Mouse (Mus musculus) skeletal muscle tissue, adult 2 months (tissue): ENCODE measurements around the gene Jph2.
"Not testable (repeated sequence)": the region's sequence is repeated elsewhere in the genome, so short reads cannot be mapped to it uniquely, and the experiment has no call there.

ENCODE experiments used
- DNase-seq: peaks from one replicate; pipeline ENCODE4 v3.0.0-alpha.2; 2012; ENCODE audit warnings: low read depth, low spot score

The Jph2 gene

DNA sequence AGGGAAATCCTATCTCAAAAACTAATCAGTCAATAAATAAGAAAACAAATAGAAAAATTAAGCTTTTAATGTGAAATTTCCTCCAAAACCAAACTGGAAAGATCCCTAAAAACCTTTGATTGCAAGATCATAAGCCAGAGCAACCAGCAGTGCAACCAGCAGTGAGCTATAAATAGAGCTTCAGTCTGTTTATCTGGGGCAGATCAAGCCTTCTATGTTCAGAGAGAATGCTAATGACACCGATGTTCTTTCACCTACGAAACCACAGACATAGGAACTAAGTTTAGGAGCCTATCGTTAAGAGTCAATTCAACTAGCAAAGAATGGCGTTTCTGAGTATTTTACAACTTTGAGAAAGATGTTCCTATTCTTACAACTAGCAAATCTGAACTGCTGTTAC, 14.0 kb upstream of the Jph2 start:
- no peak for DNase-seq

DNA sequence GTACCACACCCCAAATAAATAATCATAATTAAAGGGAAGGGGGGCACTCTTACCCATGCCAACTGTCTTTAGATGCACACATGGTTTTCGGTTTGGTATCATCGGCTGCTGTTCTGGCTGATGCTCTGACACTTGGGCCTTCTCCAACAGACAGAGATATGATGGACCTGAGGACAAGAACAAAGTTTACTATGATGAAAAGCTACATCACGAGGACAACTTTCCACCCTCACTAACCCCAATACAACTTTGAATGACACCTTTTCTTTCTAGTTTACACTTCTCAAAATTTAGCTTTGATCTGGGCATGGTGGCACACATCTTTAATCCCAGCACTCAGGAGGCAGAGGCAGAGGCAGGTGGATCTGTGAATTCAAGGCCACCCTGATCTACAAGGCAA, 13.6 kb upstream of the Jph2 start:
- DNase-seq = not testable (repeated sequence)

DNA sequence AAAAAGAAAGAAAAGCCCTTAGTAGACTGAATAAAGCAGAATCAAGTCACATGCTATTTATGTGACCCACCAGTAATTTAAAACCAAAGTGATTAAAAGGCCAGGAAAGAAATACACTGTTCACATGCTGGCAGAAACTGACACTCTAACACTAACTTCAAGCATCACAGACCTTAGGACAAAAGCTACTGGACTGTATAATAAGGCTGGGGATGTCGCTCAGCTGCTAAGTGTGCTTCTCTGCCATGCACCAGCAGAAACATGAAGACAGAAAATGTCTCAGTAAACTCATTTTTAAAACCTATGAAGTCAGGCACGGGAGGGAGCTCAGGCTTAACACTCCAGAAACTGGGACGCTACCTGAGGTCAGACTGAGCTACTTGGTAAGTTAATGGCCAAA, 12.4 kb upstream of the Jph2 start:
- DNase-seq = no peak

DNA sequence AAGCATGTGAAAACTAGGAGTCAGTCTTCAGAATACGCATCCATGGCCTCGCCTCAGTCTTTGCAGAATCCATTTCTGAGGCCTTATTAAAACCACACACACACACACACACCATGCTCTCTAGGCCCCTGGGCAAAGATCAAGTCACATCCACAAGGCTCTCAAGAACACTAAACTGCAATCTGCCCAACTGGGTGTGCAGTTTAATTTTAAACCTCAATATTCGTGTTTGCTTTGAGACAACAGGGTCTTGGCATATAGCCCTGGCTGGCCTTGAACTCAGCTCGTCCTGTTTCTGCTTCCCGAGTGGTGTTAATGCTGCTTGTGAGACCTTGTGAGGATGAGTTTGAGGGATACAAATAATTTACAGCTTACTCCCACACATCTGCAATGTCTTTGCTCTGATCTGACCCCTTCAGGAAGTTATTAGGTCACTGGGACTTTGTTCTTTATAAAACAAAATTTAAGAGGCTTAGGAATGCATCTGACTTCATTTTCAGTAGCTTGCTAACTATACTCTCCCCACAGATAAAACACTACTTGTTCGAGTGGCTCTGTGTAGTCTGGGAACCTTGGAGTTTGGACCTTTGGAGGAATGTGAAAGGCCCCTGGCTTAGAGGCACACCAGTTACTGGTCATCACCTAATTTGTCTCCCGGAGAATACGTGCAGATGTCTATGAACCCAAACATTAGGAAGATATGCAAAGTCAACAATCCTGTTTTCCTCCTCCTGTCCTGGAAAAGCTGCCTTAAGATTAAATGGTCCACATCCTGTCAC, 6.4 kb upstream of the Jph2 start:
- no peak for DNase-seq

DNA sequence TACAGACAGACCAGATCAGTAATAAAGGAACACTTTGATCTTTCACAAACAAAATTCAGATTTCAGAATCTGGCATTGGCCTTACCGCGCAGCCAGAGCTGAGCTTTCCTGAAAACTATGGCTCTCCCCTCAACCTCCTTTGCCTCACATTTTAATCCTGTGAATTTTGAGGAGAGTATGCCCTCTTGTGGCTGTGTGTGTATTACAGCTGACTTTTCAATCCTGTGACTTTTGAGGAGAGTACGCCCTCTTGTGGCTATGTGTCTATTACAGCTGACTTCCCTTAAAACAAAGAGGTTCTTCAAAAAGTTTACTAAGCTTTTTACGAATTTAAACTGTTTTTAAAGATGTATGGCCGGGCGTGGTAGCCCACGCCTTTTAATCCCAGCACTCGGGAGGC, 3.4 kb upstream of the Jph2 start:
- DNase-seq = peak; percentile 81

DNA sequence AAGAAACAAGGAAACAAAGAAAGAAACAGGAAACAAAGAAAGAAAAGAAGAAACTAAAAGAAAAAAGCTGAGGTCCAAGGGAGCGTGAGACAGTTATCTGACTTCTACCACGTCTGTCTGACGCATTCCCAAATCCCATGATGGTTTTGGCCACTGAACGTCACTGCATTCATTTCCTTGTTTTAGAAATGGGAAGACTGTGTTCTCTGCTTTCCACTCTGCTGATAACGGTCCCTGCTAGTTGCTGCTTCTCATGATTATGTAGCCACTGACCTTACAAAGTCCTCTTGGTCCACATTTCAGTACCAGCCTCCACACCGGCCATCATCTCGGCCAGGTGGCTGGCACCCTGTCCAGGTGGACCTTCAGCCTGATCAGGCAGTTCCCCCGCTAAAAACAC, 1.4 kb upstream of the Jph2 start:
- DNase-seq = no peak

DNA sequence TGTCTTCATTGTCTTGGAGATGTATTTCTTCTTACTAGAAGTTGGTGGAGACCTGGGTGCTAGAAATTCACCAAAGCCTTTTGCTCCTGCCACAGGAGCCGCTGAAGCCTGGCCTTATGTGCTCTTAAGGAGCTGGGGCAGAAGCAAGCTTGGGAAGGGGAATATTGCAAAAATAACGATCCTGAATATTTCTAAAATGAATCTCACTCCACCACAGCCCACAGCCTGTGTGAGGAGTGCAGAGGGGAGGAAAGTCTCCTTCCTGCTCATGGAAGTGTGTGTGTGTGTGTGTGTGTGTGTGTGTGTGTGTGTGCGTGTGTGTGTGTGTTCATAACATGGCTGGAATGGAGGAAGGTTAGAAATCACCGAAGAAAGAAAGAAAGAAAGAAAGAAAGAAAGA, 977 bp upstream of the Jph2 start:
- no peak for DNase-seq

DNA sequence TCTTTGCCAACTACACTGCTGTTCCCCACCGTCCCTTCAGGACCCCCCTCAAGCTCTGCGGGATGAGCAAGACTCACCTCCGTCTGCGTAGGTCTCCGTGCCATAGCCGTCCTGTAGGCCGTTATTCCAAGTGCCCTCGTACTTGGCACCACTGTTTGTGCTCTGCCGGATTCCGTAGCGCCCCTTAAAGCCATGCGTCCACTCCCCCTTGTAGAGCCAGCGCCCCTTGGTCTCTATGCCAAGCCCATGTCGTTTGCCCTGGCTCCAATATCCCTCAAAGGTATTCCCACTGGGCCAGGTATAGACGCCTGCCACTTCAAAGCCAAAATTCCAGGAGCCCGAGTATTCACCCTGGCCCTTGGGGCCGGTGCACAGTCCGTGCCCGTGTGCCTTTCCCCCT, 722 bp downstream of the Jph2 start:
- DNase-seq = no peak

DNA sequence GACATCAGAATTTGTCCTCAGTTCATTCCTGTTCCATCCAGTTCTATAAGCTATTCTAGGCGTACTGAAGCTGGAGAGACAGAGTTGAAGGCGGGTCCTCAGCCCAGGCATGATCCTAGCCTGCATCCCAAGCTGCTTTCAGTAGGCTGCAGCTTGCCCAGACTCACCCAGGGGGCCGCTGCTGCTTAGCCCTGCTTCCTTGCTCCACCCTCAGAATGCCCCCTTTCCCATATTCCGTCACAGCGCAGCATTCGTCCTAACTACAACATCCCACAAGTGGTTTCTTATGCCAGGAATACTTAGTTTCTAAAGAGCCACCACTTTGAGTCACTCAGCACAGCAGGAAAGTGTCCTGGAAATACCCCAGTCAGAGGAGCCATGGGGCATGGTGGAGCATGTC, 2.8 kb downstream of the Jph2 start:
- no peak for DNase-seq

DNA sequence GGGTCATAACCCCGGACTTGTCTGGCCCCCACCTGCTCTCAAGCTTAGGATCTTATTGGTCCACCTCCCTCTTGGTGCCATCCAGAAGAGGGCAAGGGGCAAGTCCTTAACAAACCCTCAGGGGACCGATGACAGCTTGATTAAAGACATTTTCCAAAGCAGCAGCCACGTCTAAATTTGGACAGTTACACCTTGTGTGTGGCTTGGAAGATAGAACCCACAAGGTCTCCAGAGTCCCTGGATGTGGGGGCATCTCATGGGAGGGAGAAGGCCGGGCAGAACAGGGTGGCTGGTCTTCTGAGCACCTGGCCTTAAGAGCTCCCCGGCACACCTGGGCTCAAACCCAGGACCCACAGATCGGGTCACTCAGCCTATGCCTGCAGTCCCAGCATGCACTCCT, 3.8 kb downstream of the Jph2 start:
- peak; percentile 86 for DNase-seq

DNA sequence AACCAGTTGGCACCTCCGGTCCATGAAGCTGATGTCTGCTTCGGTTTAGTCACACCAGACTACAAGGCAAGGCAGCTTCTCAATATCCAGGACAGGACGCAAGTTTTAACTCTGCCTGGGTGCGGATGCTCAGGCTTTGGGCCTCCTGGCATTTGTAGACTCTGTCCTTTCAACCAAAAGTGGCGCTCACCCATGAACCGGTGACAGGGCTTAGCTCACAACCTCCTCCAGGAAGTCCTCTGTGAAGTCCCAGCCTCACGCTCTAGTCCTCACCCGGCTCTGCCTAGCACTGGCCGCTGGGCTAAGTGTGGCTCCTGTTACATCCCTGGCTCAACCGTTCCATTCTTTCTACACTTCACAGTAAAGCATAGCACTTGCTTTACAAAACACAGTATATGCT, 4.6 kb downstream of the Jph2 start:
- DNase-seq = no peak

DNA sequence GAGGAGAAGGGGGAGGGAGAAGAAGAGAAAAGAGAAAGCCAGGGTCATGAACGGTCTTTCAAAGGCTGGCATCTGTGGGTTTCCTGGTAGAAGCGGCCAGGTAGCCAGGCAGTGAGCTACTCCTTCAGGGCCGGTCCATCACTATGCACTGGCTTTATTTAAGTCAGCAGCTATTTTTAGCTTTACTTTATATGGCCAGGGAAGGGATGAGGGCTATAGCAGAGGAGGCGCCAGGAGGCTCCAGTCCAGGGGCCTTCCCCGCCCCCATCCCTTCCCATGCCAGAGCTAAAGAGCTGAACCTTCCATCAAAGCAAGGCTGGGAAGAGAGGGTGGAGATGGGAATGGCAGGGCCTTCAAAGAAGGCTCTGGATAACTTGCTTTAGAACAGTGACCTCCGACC, 5.4 kb downstream of the Jph2 start:
- peak; percentile 88 for DNase-seq

DNA sequence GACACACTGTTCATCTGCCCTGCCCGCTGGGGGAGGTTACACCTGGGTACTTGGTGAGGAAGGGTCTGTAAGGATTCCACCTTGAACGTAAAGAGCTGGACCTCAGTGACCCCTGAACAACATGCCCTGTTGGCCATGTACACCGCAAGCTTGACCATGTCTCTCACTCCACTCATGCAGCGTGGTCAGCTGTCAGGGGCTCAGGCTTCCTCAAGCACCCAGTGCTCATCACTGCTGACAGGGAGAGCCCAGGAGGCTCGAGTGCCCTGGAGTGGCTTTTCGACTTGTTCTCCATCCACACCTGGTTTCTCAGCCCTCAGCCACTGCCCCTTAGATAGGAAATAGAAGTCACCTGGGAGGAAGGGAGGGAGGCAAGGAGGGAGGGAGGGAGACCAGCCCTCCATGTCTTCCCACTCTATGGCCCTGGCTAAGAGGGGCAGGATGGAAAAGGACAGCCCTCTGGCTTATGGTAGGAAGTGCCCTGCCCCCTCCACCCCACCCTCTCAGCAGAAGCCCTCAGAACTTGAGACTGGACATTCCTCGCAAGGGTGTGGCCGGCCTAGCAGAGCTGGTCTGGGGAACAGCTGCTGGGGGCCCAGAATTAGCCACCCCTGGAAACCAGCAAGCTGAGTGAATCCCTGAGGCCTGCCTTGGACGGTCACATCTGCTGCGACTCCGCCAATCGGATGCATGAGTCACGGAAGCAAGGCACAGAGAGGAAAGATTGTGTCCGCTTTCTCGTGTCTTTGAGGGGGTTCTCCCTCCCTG, 11.2 kb downstream of the Jph2 start:
- DNase-seq = peak; percentile 87

DNA sequence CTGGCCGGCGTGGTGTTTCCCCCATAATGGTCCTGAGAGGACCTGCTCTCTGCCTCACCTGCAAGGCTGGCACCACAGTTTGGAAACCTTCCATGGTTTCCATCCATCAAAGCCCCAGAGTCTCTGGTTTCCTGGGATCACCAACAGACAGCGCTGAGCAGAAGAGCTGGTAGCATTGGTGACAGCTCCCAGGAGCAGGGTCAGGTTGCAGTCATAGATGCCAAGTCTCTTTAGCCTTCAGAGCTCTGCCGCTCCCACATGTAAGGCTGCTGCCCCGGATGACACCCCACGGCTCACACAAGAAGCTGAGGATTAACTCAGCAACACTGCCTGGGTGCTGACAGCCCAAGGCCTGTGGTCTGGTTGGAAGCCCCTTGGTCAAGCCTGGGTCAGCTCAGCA, 12.7 kb downstream of the Jph2 start:
- peak; percentile 93 for DNase-seq

DNA sequence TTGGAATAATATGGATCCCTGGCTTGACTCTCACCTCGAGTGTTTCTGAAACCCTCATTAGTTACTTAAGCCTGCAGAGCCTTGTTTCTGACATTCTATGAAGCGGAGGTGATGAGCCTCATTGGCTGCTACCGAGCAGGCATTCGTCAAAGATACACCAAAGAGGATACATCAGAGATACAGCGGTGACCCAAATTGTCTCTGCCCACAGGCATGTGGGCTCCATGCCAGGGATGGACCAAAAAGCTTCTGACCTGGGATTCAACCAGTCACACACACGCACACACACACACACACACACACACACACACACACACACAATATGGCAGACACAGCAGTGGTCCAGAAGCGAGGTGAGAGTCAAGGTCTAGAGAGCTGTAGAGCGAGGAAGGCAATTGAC, 16.5 kb downstream of the Jph2 start:
- DNase-seq = no peak

DNA sequence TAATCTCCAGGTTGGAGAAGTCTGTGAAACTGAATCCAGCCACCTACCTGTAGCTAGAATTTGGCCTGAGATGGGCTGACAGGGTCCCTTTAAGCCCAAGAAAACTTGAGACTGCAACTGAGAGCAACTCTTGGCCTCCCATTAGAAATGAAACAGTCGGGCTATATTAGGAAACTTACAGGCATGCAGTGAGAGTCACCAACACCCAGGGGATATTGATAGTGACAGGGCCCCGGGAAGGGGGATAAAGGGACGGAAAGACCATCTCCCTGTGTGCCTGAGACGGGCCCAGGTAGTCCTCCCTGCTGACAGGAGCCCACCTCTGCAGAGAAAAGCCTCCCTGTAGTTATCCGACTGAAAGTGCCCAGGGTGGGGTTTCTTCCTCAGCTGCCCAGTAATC, 18.4 kb downstream of the Jph2 start:
- DNase-seq = peak; percentile 76

DNA sequence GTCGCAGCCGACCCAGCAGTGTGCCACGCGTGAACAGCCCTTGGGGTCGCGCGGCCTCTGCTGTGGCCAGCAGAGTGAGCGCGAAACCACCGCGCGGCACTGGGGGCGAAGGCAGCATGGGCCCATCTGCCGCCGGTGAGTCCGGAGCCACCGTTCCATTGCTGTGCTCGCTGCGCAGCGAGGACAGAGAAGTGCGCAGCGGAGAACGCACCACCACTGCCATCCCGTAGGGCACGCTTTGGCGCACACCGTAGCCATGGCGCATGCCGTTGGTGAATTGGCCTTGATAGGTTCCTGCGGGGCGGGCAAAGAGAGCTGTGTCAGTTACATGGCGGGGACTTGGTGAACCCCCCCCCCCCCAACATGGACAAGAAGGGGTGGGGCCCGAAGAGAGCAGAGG, 21.7 kb downstream of the Jph2 start:
- no peak for DNase-seq

DNA sequence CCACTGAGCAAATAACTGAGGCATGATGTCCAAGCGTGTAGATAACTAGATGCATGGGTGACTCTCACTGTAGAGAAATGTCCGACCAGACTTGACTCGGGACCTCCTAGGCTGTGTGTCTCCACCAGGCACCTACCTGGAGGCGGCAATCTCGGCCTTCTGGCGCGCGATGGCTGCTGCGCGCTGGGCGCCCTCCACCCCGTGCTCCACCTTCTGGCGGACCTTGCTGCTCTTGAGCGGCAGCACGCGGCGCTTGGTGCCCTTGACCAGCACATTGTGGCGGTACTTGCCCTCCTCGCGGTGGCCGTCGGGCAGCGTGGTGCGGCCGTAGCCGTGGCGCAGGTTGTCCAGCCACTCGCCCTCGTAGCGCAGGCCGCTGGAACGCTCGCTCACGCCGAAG, 22.3 kb downstream of the Jph2 start:
- DNase-seq = no peak

DNA sequence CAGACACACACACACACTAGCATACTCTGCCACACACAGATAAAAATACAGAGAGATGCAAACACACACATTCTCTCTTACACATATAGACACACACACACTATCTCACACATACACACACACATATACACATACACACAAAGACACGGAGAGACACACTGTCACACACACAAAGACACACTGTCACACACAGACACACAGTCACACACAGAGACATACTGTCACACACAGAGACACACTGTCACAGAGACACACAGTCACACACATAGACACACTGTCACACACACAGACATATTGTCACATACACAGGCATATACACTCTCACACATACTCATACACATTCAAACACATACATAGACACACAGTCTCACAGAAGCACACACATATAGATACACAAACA, 25.2 kb downstream of the Jph2 start:
- no peak for DNase-seq

DNA sequence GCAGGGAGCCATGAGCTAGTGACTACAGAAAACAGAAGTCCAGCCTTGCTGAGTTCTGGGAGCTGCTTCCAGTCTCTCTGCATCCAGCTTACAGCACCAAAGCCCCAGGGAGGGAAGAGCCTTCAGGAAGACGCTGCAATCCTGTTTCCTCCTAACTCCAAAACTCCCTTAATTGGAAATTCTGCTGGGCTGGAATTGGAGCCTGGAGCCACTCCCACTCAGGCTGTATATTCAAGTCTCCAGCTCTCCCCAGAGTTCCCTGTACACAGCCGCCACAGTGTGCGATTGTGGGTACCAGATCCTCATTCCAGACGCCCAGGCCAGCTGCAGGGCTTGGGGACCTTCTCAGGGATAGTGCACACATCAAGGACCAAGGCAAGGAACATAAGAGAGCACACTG, 27.6 kb downstream of the Jph2 start:
- no peak for DNase-seq

DNA sequence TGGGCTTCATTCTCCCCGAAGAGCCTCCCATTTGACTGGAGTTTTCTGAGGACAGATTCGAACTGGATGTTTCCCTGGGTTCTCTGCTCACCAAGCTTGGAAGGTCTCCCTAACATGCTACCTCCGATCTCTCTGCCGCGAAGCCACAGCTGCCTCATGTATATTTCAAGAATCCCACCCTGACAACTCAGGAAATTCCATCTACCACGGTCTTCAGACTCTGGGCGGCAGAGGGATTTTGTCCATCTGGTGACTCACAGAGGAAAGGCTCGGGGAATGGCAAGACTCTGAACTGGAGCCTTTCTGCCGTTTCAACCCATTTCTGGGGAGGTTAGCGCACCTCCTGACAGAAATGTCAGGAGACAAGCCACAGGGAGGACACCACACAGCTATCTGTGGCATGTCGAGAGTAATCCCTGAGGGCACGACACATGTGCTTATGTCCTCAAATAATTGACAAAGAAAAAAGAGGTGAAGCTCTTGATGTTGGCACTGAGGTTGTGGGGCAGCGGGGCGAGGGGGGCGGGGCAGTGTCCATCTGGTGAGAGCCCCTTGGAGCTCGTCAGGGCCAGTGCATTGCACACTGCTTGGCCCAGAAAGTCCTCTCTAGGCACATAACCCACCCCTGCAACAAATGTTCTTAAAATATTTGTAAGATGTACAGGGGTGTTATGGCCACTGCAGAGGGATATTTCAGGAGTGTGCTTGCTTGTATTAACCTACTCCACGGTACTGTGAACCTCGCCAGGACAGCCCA, 32.8 kb downstream of the Jph2 start:
- DNase-seq = no peak
